Mouse (Mus musculus): ENCODE data around the gene Atad1. TPM values are rescaled to one million over a fixed set of nuclear protein-coding genes. Genes with fewer than 3 reads are reported as not detected.

Atad1 gene
- polyA plus RNA-seq, 1 experiment from 2014 or later: 41.2 TPM

DNA sequence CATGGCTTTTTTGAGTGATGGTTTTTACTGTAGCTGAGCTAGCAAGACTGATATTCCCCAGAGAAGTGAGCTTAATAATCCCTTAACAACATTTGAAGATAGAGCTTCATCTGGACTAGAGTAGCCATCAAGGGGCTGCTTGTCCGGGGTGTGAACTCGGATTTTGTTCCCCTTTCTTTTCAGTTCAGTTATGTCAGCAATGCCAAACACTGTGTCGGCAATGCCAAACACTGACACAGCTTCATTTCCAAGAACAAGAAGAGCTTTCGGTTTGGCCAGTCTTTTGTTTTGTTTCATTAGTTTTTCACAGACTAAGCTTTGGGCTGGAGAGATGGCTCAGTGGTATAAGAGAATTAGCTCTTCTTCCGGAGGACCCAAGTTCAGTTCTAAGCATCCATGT lies 88.5 kb downstream of the Atad1 start:
- 89% methylated on average over 5 of the region's 5 CpGs for WGBS
- H3K36me3 ChIP-seq (ENCODE audit: insufficient read depth, low read length): no peaks in the 10 kb centered on the region
- ATAC-seq (no peak), DNase-seq (ENCODE audit: low spot score) (no peak)
- no peaks in the 10 kb centered on the region for H3K27me3 ChIP-seq (replicated peaks; ENCODE audit: insufficient read depth, low read length)
- no peaks in the 10 kb centered on the region for H3K4me1 ChIP-seq (ENCODE audit: insufficient read depth, low read depth, low read length)
- H3K9ac ChIP-seq (replicated peaks; ENCODE audit: low read depth): no peak overlapping the region
- TF ChIP-seq EP300 (IDR thresholded peaks at IDR 0.05) (no peak), CTCF (IDR thresholded peaks at IDR 0.05) (no peak)
- H3K4me2 ChIP-seq (replicated peaks; ENCODE audit: low read depth, low read length): no peak overlapping the region
- H3K4me3 ChIP-seq (ENCODE audit: low read depth, low read length): no peak overlapping the region
- no peaks in the 10 kb centered on the region for H3K9me3 ChIP-seq (ENCODE audit: low read length)
- no peak overlapping the region for H3K27ac ChIP-seq (ENCODE audit: low read length)

DNA sequence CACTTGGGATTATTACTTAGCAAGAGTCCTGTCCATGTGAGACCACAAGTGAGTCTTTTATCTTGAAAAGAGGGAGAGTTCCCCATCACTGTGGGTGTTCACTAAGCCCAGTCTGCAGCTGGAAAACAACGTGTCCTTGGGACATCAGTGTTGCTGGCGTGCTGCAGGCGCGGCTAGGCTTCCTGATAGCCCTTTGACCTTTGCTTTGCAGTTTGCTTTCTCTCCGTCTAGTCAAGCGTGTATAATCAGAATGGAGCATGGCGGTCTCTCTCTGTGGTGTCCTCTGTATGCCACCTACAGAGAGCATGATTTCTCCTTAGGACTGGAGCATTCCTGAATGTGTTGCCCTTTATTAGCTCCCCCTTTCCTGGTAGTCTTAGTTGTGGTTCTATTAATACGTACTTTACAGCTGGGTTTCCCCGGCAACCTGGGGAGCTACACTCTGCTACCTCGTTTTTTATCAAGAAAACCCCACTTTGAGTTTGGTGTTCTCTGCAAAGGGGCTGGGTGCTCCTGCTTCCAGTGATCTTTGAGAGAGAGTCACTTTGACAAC lies 91.5 kb downstream of the Atad1 start:
- no peak overlapping the region for H3K9ac ChIP-seq (replicated peaks; ENCODE audit: low read depth)
- H3K9me3 ChIP-seq (ENCODE audit: low read length): no peaks in the 10 kb centered on the region
- H3K36me3 ChIP-seq (ENCODE audit: insufficient read depth, low read length): no peaks in the 10 kb centered on the region
- H3K4me2 ChIP-seq (replicated peaks; ENCODE audit: low read depth, low read length): no peak overlapping the region
- H3K27me3 ChIP-seq (replicated peaks; ENCODE audit: insufficient read depth, low read length): no peaks in the 10 kb centered on the region
- no peak for ATAC-seq
- H3K27ac ChIP-seq (ENCODE audit: low read length): no peak overlapping the region
- no peaks in the 10 kb centered on the region for H3K4me1 ChIP-seq (ENCODE audit: insufficient read depth, low read depth, low read length)
- TF ChIP-seq EP300 (IDR thresholded peaks at IDR 0.05): no peak
- TF ChIP-seq CTCF (IDR thresholded peaks at IDR 0.05): no peak
- DNase-seq (ENCODE audit: low spot score): no peak
- no peak overlapping the region for H3K4me3 ChIP-seq (ENCODE audit: low read depth, low read length)
- 35% methylated on average over 10 of the region's 10 CpGs for WGBS

DNA sequence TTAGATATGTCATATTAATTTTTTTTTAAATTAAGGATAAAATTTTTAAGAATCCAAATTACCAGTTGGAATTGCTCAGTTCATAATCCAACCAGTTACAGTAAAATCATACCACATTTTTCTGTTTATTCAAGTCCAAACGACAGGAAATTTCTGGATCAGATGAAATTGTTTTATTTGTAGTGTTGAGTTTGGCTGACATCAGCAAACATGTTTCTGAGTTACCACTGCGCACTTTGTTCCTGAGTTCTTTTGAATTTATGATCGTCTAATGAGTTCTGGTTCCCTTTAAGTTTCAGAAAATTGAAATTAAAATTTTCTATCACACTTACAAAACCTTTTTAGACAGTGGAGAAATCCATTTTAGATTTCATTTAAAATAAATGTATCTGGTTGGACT lies 93.2 kb downstream of the Atad1 start:
- WGBS: 70% methylated on average over 3 of the region's 3 CpGs
- H3K27ac ChIP-seq (ENCODE audit: low read length): no peak overlapping the region
- no peak overlapping the region for H3K4me3 ChIP-seq (ENCODE audit: low read depth, low read length)
- no peaks in the 10 kb centered on the region for H3K36me3 ChIP-seq (ENCODE audit: insufficient read depth, low read length)
- H3K9ac ChIP-seq (replicated peaks; ENCODE audit: low read depth): no peak overlapping the region
- H3K27me3 ChIP-seq (replicated peaks; ENCODE audit: insufficient read depth, low read length): no peaks in the 10 kb centered on the region
- DNase-seq (ENCODE audit: low spot score) (no peak), ATAC-seq (no peak)
- no peaks in the 10 kb centered on the region for H3K4me1 ChIP-seq (ENCODE audit: insufficient read depth, low read depth, low read length)
- no peak for TF ChIP-seq CTCF (IDR thresholded peaks at IDR 0.05)
- TF ChIP-seq EP300 (IDR thresholded peaks at IDR 0.05): no peak
- no peaks in the 10 kb centered on the region for H3K9me3 ChIP-seq (ENCODE audit: low read length)
- no peak overlapping the region for H3K4me2 ChIP-seq (replicated peaks; ENCODE audit: low read depth, low read length)

DNA sequence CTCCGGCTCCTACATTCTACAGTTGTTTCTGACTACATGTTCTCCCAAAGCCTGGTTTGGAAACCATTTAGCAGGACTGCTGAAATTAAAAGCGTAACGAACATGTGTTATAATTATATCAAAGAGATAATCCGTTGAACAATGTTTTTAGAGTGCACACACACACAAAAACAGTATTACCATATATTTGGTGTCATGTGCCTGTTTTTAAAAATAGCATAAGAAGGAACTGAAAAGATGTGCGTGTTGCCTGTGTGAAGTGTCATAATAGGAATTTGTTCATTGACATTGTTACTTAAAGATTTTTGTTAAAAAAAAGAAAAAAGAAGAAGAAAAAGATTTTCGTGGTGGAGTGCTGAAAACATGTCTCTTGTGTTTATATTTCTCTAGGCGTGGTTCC lies 93.6 kb downstream of the Atad1 start:
- DNase-seq (ENCODE audit: low spot score): no peak
- H3K4me3 ChIP-seq (ENCODE audit: low read depth, low read length): no peak overlapping the region
- WGBS: 76% methylated on average over 7 of the region's 7 CpGs
- H3K9me3 ChIP-seq (ENCODE audit: low read length): no peaks in the 10 kb centered on the region
- H3K27ac ChIP-seq (ENCODE audit: low read length): no peak overlapping the region
- H3K4me1 ChIP-seq (ENCODE audit: insufficient read depth, low read depth, low read length): no peaks in the 10 kb centered on the region
- no peak for TF ChIP-seq EP300 (IDR thresholded peaks at IDR 0.05)
- no peak for TF ChIP-seq CTCF (IDR thresholded peaks at IDR 0.05)
- no peaks in the 10 kb centered on the region for H3K27me3 ChIP-seq (replicated peaks; ENCODE audit: insufficient read depth, low read length)
- no peak overlapping the region for H3K9ac ChIP-seq (replicated peaks; ENCODE audit: low read depth)
- H3K4me2 ChIP-seq (replicated peaks; ENCODE audit: low read depth, low read length): no peak overlapping the region
- H3K36me3 ChIP-seq (ENCODE audit: insufficient read depth, low read length): no peaks in the 10 kb centered on the region
- no peak for ATAC-seq

DNA sequence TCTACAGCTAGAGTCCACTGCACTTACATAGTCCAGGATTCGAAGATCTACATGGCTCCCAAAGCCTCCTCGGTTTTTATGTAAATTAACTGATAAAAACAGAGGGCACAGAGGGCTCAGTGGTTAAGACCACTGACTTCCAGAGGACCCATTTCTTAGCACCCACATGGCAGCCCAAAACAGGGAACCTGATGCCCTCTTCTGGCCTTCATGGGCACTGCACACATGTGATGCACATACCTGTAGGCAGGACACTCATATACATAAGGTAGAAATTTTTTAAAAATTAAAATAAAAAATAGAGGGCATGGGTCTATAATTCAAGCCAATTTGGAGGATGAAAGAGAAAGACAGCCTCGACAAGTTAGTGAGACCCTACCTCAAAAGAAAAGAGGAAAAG lies 95.9 kb downstream of the Atad1 start:
- Histone ChIP-seq H3K27me3 (replicated peaks; ENCODE audit: insufficient read depth, low read length) (no peaks in the 10 kb centered on the region), H3K9me3 (ENCODE audit: low read length) (no peaks in the 10 kb centered on the region), H3K4me1 (ENCODE audit: insufficient read depth, low read depth, low read length) (no peaks in the 10 kb centered on the region), H3K36me3 (ENCODE audit: insufficient read depth, low read length) (no peaks in the 10 kb centered on the region), H3K9ac (replicated peaks; ENCODE audit: low read depth) (no peak overlapping the region), H3K4me2 (replicated peaks; ENCODE audit: low read depth, low read length) (no peak overlapping the region), H3K27ac (ENCODE audit: low read length) (no peak overlapping the region), H3K4me3 (ENCODE audit: low read depth, low read length) (no peak overlapping the region)
- ATAC-seq (no peak), DNase-seq (ENCODE audit: low spot score) (no peak)
- no peak for TF ChIP-seq EP300 (IDR thresholded peaks at IDR 0.05)
- TF ChIP-seq CTCF (IDR thresholded peaks at IDR 0.05): no peak
- 90% methylated on average over 3 of the region's 3 CpGs for WGBS

DNA sequence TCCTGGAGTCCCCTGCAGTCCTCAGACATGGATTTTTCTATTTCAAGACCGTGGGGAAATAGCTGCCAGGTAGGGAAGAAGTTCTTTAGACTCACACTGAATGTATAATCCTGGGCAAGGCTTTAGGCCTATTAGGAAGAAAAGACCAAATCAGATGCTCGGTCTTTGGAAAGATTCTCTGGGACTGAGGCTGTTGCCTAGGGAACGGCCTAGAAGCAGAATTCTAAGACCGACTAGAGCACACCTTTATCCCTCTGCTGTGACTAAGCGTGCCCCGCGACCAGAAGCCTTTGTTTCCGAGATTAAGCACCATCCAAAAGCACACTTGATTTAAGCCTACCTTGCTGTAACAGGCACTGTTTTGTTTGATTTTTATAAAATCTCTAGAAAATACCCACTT lies 97.6 kb downstream of the Atad1 start:
- TF ChIP-seq CTCF (IDR thresholded peaks at IDR 0.05) (no peak), EP300 (IDR thresholded peaks at IDR 0.05) (no peak)
- WGBS: 87% methylated on average over 8 of the region's 8 CpGs
- no peaks in the 10 kb centered on the region for H3K36me3 ChIP-seq (ENCODE audit: insufficient read depth, low read length)
- no peaks in the 10 kb centered on the region for H3K9me3 ChIP-seq (ENCODE audit: low read length)
- H3K27ac ChIP-seq (ENCODE audit: low read length): no peak overlapping the region
- H3K4me1 ChIP-seq (ENCODE audit: insufficient read depth, low read depth, low read length): no peaks in the 10 kb centered on the region
- ATAC-seq (no peak), DNase-seq (ENCODE audit: low spot score) (no peak)
- no peak overlapping the region for H3K4me3 ChIP-seq (ENCODE audit: low read depth, low read length)
- H3K9ac ChIP-seq (replicated peaks; ENCODE audit: low read depth): no peak overlapping the region
- H3K27me3 ChIP-seq (replicated peaks; ENCODE audit: insufficient read depth, low read length): no peaks in the 10 kb centered on the region
- H3K4me2 ChIP-seq (replicated peaks; ENCODE audit: low read depth, low read length): no peak overlapping the region

DNA sequence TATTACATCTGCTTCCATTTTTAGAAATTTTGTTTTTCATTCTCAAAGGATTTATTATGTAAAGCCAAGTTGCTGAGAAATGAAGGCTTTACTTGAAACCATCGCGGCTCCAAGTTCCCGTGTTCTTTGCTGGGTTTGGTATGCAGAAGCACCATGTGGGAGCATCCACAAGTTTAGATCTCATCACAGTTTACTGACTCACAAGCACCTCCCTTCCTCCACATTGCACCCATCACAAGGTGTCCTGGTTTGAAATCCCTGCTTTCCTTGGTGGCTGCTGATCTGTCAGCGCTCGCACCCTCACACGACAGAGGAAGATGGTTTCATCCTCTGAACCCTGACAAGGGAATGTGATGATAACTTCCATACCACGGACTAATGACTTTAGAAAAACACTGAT lies 98.1 kb downstream of the Atad1 start:
- WGBS: 87% methylated on average over 7 of the region's 7 CpGs
- Histone ChIP-seq H3K9me3 (ENCODE audit: low read length) (no peaks in the 10 kb centered on the region), H3K27me3 (replicated peaks; ENCODE audit: insufficient read depth, low read length) (no peaks in the 10 kb centered on the region), H3K4me3 (ENCODE audit: low read depth, low read length) (no peak overlapping the region), H3K36me3 (ENCODE audit: insufficient read depth, low read length) (no peaks in the 10 kb centered on the region), H3K9ac (replicated peaks; ENCODE audit: low read depth) (no peak overlapping the region), H3K4me1 (ENCODE audit: insufficient read depth, low read depth, low read length) (no peaks in the 10 kb centered on the region), H3K4me2 (replicated peaks; ENCODE audit: low read depth, low read length) (no peak overlapping the region), H3K27ac (ENCODE audit: low read length) (no peak overlapping the region)
- ATAC-seq (no peak), DNase-seq (ENCODE audit: low spot score) (no peak)
- TF ChIP-seq CTCF (IDR thresholded peaks at IDR 0.05): no peak
- TF ChIP-seq EP300 (IDR thresholded peaks at IDR 0.05): no peak

Measured in lung, postnatal 0 days (tissue).